Mouse (Mus musculus): ENCODE measurements at regions not wholly inside any gene's neighbourhood (a gene's known extent, or its start where the extent isn't known, plus 50 kb on each side); places are given as distances from the start of the nearest gene placed in this dataset.
A peak's percentile ranks its signal among the peaks of the same experiment; 100 is the strongest.

DNA sequence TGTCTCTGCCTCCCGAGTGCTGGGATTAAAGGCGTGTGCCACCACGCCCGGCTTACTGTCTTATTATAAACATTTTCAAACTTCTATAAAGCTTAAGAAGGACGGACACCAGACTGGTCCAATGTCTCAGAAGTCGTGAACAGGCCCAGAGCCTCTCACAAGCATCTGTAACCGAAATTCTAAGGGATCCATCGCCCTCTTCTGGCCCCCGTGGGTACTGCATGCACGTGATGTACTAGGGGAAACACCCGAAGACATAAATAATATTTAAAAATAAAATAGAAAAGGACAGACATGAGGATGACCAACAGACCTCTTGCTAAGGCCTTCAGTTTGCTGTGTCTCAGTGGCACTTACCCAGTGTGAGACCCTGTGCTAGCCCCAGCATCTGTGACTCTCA, 51.8 kb upstream of the Smg1 start:
- TF ChIP-seq POLR2A (IDR thresholded peaks at IDR 0.05; ENCODE audit: insufficient read depth, low read depth, low read length) (no peak), CTCF (IDR thresholded peaks at IDR 0.05) (peak; percentile 60)

All from heart, adult 2 months (tissue).